Mouse (Mus musculus): ENCODE measurements around the gene Gpr135.
A peak's percentile ranks its signal among the peaks of the same experiment; 100 is the strongest.
"Not testable (repeated sequence)": the region's sequence is repeated elsewhere in the genome, so short reads cannot be mapped to it uniquely, and the experiment has no call there.

Gene Gpr135

GRCm38 (mm10) chr12:72053303-72053702 is 17.6 kb downstream of the Gpr135 start:
- peak; percentile 73 for DNase-seq (ENCODE audit: low spot score)

GRCm38 (mm10) chr12:72052571-72052970 is 18.4 kb downstream of the Gpr135 start:
- DNase-seq (ENCODE audit: low spot score), result no peak

GRCm38 (mm10) chr12:72050821-72051220 is 20.1 kb downstream of the Gpr135 start:
- DNase-seq (ENCODE audit: low spot score), result no peak

- not testable (repeated sequence) for DNase-seq (ENCODE audit: low spot score)
Observed at GRCm38 (mm10) chr12:72050156-72050555, 20.8 kb downstream of the Gpr135 start.

GRCm38 (mm10) chr12:72047513-72047912 is 23.4 kb downstream of the Gpr135 start:
- no peak for DNase-seq (ENCODE audit: low spot score)

- no peak for DNase-seq (ENCODE audit: low spot score)
Observed at GRCm38 (mm10) chr12:72041238-72041637, 29.7 kb downstream of the Gpr135 start.

GRCm38 (mm10) chr12:72039501-72039900 is 31.4 kb downstream of the Gpr135 start:
- no peak for DNase-seq (ENCODE audit: low spot score)

- DNase-seq (ENCODE audit: low spot score), result no peak
Observed at GRCm38 (mm10) chr12:72038866-72039265, 32.1 kb downstream of the Gpr135 start.

GRCm38 (mm10) chr12:72037049-72037448 is 33.9 kb downstream of the Gpr135 start:
- no peak for DNase-seq (ENCODE audit: low spot score)

- no peak for DNase-seq (ENCODE audit: low spot score)
Observed at GRCm38 (mm10) chr12:72036097-72036661, 34.7 kb downstream of the Gpr135 start.

- DNase-seq (ENCODE audit: low spot score), result no peak
Observed at GRCm38 (mm10) chr12:72031794-72032193, 39.1 kb downstream of the Gpr135 start.

- DNase-seq (ENCODE audit: low spot score), result no peak
Observed at GRCm38 (mm10) chr12:72031171-72031570, 39.8 kb downstream of the Gpr135 start.

- DNase-seq (ENCODE audit: low spot score), result peak; percentile 50
Observed at GRCm38 (mm10) chr12:72025275-72025795, 45.6 kb downstream of the Gpr135 start.

GRCm38 (mm10) chr12:72023572-72023971 is 47.4 kb downstream of the Gpr135 start:
- no peak for DNase-seq (ENCODE audit: low spot score)

GRCm38 (mm10) chr12:72022790-72023189 is 48.1 kb downstream of the Gpr135 start:
- DNase-seq (ENCODE audit: low spot score), result no peak

GRCm38 (mm10) chr12:72021543-72021942 is 49.4 kb downstream of the Gpr135 start:
- DNase-seq (ENCODE audit: low spot score), result no peak

- no peak for DNase-seq (ENCODE audit: low spot score)
Observed at GRCm38 (mm10) chr12:72020285-72020684, 50.6 kb downstream of the Gpr135 start.

All from embryo, embryonic 10 days (tissue).